Mouse (Mus musculus): Measurements from ENCODE around the gene Ralgps2.

- TF ChIP-seq GATA1 (IDR thresholded peaks at IDR 0.05; ENCODE audit: low read depth, low read length) = no peak
- TF ChIP-seq USF1 (IDR thresholded peaks at IDR 0.05; ENCODE audit: low read depth, low read length) = no peak
- no peak for TF ChIP-seq CTCF (IDR thresholded peaks at IDR 0.05 in 2 of 3, conservative IDR thresholded peaks at IDR 0.05 in 1 of 3; ENCODE audit: control insufficient read depth in 1 of 3, insufficient read depth in 1 of 3, low read depth in 2 of 3, low read length in 3 of 3, poor library complexity in 1 of 3, severe bottlenecking in 1 of 3)
- no peak for TF ChIP-seq EP300 (IDR thresholded peaks at IDR 0.05; ENCODE audit: low read depth in 1 of 2, low read length in 2 of 2)
- peak in 1 of 2 experiments; percentile 23; a peak in 2 of 4 replicates for TF ChIP-seq POLR2A (IDR thresholded peaks at IDR 0.05; ENCODE audit: control insufficient read depth in 1 of 2, insufficient read depth in 1 of 2, low read depth in 1 of 2, low read length in 2 of 2, poor library complexity in 1 of 2)
- no peak; the same call in 1 of the 2 replicates for TF ChIP-seq SIN3A (IDR thresholded peaks at IDR 0.05; ENCODE audit: low read length)
- no peak for TF ChIP-seq ELF1 (IDR thresholded peaks at IDR 0.05; ENCODE audit: low read depth, low read length)
Measured at GRCm38 (mm10) chr1:156939251-156940141, at the start of gene Ralgps2.
